Mouse (Mus musculus) brain, embryonic 14.5 days (tissue): ENCODE measurements at regions not wholly inside any gene's neighbourhood (a gene's known extent, or its start where the extent isn't known, plus 50 kb on each side); places are given as distances from the start of the nearest gene placed in this dataset.
A peak's percentile ranks its signal among the peaks of the same experiment; 100 is the strongest.

ENCODE experiments used
- DNase-seq: peaks from one replicate; pipeline ENCODE4 v3.0.0-alpha.2; 2011; ENCODE audit warnings: low read depth
- CTCF ChIP-seq: fragments of 200-500 bp; IDR thresholded peaks from 2 replicates; pipeline ENCODE4 v1.5.1; 2012; ENCODE audit warnings: inconsistent platforms, mild to moderate bottlenecking, moderate library complexity, borderline replicate concordance; ENCODE audit not compliant: insufficient read depth, insufficient read length; ENCODE audit errors: extremely low read depth
- POLR2A ChIP-seq: fragments of 200-500 bp; IDR thresholded peaks from 2 replicates; pipeline ENCODE4 v1.6.1; 2012; ENCODE audit warnings: mild to moderate bottlenecking, inconsistent platforms, borderline replicate concordance; ENCODE audit not compliant: poor library complexity, insufficient read depth, insufficient read length, severe bottlenecking; ENCODE audit errors: extremely low read depth

GRCm38 (mm10) chr8:115948036-115948435 lies 240.4 kb upstream of the Maf start:
- no peak for TF ChIP-seq POLR2A
- no peak for TF ChIP-seq CTCF
- DNase-seq: no peak

- peak; percentile 82 for DNase-seq
- no peak for TF ChIP-seq POLR2A
These were observed 235.3 kb upstream of the Maf start for GRCm38 (mm10) chr8:115942731-115943509.

- DNase-seq: no peak
- TF ChIP-seq CTCF (no peak), POLR2A (no peak)
These were observed 222.0 kb upstream of the Maf start for GRCm38 (mm10) chr8:115929472-115930210.

GRCm38 (mm10) chr8:115921889-115922288 lies 214.3 kb upstream of the Maf start:
- TF ChIP-seq CTCF (no peak), POLR2A (no peak)
- DNase-seq: no peak

- TF ChIP-seq POLR2A: no peak
- no peak for TF ChIP-seq CTCF
- DNase-seq: no peak
These were observed 199.1 kb upstream of the Maf start for GRCm38 (mm10) chr8:115906650-115907049.

- TF ChIP-seq CTCF (no peak), POLR2A (no peak)
- DNase-seq: peak; percentile 34
These were observed 196.3 kb upstream of the Maf start for GRCm38 (mm10) chr8:115903853-115904420.

GRCm38 (mm10) chr8:115897521-115898178 lies 190.1 kb upstream of the Maf start:
- DNase-seq: peak; percentile 18
- TF ChIP-seq CTCF (no peak), POLR2A (no peak)

- DNase-seq: no peak
- TF ChIP-seq POLR2A: no peak
- TF ChIP-seq CTCF: no peak
These were observed 189.5 kb upstream of the Maf start for GRCm38 (mm10) chr8:115897086-115897485.

GRCm38 (mm10) chr8:115896066-115896465 lies 188.5 kb upstream of the Maf start:
- TF ChIP-seq CTCF (no peak), POLR2A (no peak)
- DNase-seq: no peak

- TF ChIP-seq POLR2A (no peak), CTCF (no peak)
- DNase-seq: no peak
These were observed 180.7 kb upstream of the Maf start for GRCm38 (mm10) chr8:115888278-115888677.

- TF ChIP-seq POLR2A: no peak
- TF ChIP-seq CTCF: no peak
- DNase-seq: no peak
These were observed 177.6 kb upstream of the Maf start for GRCm38 (mm10) chr8:115885121-115885743.

GRCm38 (mm10) chr8:115883808-115884207 lies 176.2 kb upstream of the Maf start:
- DNase-seq: no peak
- TF ChIP-seq CTCF: no peak
- no peak for TF ChIP-seq POLR2A

- no peak for TF ChIP-seq POLR2A
- DNase-seq: no peak
These were observed 174.3 kb upstream of the Maf start for GRCm38 (mm10) chr8:115881881-115882280.
